Mouse (Mus musculus): ENCODE measurements at regions not wholly inside any gene's neighbourhood (a gene's known extent, or its start where the extent isn't known, plus 50 kb on each side); places are given as distances from the start of the nearest gene placed in this dataset.

DNA sequence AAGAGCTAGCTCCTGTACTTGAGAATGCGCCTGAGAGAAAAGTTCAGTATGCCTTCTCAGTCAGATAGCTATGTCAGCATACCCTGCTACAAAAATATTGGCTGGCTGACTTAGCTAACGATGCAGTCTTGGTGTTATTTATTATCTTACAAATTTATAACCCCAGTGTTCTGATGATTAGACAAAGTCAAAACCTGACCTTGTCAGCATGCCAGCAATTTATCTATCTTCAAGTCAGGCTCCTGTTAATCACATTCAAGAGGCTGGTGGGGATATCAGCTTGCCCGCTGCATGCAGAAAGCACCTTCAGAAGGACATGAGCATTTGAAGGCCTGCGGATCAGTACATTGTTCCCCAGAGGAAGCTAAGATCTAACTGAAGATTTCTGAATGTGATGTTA lies 146.0 kb upstream of the Plxnc1 start:
- TF ChIP-seq CTCF (IDR thresholded peaks at IDR 0.05; ENCODE audit: control insufficient read depth, insufficient read depth, low read length) (no peak), POLR2A (IDR thresholded peaks at IDR 0.05; ENCODE audit: borderline replicate concordance, control insufficient read depth, low read depth, low read length) (no peak)

Measured in bone marrow, adult 2 months (tissue).